Mouse (Mus musculus): ENCODE data around the gene Slc25a44. TPM values are rescaled to one million over a fixed set of nuclear protein-coding genes. Genes with fewer than 3 reads are reported as not detected.
A peak's percentile ranks its signal among the peaks of the same experiment; 100 is the strongest.
"Not testable (repeated sequence)": the region's sequence is repeated elsewhere in the genome, so short reads cannot be mapped to it uniquely, and the experiment has no call there.

Slc25a44 gene
- total RNA-seq, 1 experiment, result 13.6 TPM

DNA sequence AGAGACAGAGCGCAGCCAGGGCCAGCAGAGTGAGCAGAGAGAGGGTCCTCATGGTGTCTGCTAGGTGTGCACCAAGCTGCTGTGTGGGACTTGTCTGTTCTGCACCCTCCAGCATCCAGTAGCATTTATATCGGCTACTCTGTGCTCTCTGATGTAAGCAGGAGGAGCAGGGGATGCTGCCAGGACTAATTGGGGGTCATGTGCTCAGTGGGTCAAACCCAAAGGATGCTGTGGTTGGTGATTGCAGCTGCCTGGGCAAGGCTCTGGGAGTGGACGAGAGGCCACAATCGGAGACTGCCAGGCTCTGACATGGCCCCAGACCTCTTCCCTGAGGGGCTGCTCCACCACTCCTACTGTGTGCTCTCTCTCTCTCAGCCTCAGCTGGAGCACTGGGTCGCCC, 46.3 kb downstream of the Slc25a44 start, which contains the start of gene Bglap2:
Bglap2 (minus strand) TSS at position 101 of the 400 bp plus-strand sequence.
- H3K4me3 ChIP-seq (ENCODE audit: insufficient read depth in 1 of 2, low read depth in 1 of 2, low read length in 2 of 2, poor library complexity in 1 of 2, severe bottlenecking in 1 of 2); H3K36me3 ChIP-seq (ENCODE audit: control insufficient read depth, insufficient read depth, low read length, poor library complexity, severe bottlenecking); H3K27ac ChIP-seq (ENCODE audit: insufficient read depth, low read depth, low read length, poor library complexity, severe bottlenecking); DNase-seq (ENCODE audit: low read depth, low spot score); H3K4me1 ChIP-seq (ENCODE audit: control insufficient read depth in 2 of 2, insufficient read depth in 2 of 2, low read length in 2 of 2, poor library complexity in 1 of 2); H3K9ac ChIP-seq (ENCODE audit: insufficient read depth, low read depth, low read length, poor library complexity, severe bottlenecking); H3K9me3 ChIP-seq (ENCODE audit: control insufficient read depth, insufficient read depth, low read depth, low read length); in situ Hi-C loops (cut with MboI; ENCODE audit: low sequenced_read_pairs in 2 of 2, unreplicated experiment in 2 of 2): not testable (repeated sequence)

DNA sequence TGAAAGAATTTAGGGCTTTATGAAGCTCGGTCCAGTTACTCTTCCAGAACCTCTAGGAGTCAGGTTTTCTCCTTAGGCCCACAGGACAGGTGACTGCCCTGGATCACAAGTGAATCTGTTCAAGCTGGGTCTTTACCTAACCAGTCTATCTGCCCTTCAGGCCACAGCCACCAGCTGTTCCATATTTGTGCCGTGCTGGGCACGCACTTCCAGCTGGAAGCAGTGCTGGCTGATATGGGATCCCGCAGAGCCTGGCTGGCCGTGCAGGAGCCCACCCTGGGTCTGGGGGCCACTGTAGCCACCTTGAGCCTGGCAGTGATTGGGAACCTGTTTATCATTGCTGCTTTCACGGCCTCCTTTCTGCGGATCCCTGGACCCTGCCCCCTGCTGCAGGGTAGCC, 48.3 kb downstream of the Slc25a44 start:
- H3K4me1 ChIP-seq (ENCODE audit: control insufficient read depth in 2 of 2, insufficient read depth in 2 of 2, low read length in 2 of 2, poor library complexity in 1 of 2); H3K27ac ChIP-seq (ENCODE audit: insufficient read depth, low read depth, low read length, poor library complexity, severe bottlenecking); H3K9ac ChIP-seq (ENCODE audit: insufficient read depth, low read depth, low read length, poor library complexity, severe bottlenecking); DNase-seq (ENCODE audit: low read depth, low spot score); H3K9me3 ChIP-seq (ENCODE audit: control insufficient read depth, insufficient read depth, low read depth, low read length); H3K36me3 ChIP-seq (ENCODE audit: control insufficient read depth, insufficient read depth, low read length, poor library complexity, severe bottlenecking); H3K4me3 ChIP-seq (ENCODE audit: insufficient read depth in 1 of 2, low read depth in 1 of 2, low read length in 2 of 2, poor library complexity in 1 of 2, severe bottlenecking in 1 of 2); in situ Hi-C loops (cut with MboI; ENCODE audit: low sequenced_read_pairs in 2 of 2, unreplicated experiment in 2 of 2): not testable (repeated sequence)

DNA sequence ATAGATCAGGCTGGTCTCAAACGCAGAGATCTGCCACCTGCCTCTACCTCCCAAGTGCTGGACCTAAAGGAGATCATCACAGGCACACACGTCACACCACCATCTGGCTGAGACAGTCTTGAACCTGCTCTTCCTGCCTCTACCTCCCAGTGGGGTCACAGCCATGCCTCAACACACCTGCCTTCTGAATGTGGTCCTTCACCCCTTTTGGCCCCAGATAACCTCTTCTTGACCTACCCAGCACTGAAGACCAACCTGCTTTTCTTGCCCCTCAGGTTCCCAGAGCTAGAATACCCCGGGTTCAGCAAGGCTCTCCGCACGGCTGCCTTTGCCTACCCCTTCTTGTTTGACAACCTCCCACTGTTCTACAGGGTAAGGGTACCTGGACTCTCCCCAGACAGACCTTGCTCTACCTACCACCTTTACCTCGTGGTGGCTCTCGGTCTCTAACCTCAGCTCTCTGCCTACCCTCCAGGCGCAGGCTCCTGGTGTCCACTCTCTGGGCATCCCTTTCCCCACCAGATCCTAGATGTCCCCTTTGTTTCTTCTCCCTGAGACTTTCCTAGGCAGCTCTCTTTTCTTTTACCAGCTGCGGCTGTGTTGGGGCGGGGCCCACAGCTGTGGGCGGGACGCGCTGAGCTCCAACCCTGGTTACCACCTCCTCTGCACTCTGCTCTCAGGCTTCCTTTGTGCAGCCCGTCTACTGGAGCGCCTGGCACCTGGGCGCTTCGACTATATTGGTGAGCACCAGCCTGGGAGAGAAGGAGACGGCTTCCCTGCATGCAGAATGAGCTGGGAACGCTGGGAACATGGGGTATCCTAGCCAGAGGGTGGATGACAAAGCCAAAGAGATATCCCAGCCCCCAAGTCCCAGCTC, 49.0 kb downstream of the Slc25a44 start:
- DNase-seq (ENCODE audit: low read depth, low spot score), result peak; percentile 39
- H3K36me3 ChIP-seq (ENCODE audit: control insufficient read depth, insufficient read depth, low read length, poor library complexity, severe bottlenecking); H3K9me3 ChIP-seq (ENCODE audit: control insufficient read depth, insufficient read depth, low read depth, low read length); in situ Hi-C loops (cut with MboI; ENCODE audit: low sequenced_read_pairs in 2 of 2, unreplicated experiment in 2 of 2); H3K27ac ChIP-seq (ENCODE audit: insufficient read depth, low read depth, low read length, poor library complexity, severe bottlenecking); H3K4me1 ChIP-seq (ENCODE audit: control insufficient read depth in 2 of 2, insufficient read depth in 2 of 2, low read length in 2 of 2, poor library complexity in 1 of 2); H3K9ac ChIP-seq (ENCODE audit: insufficient read depth, low read depth, low read length, poor library complexity, severe bottlenecking): not testable (repeated sequence)
- peak overlapping the region in 1 of 2 experiments; percentile 16; a peak in 1 of 4 replicates for H3K4me3 ChIP-seq (ENCODE audit: insufficient read depth in 1 of 2, low read depth in 1 of 2, low read length in 2 of 2, poor library complexity in 1 of 2, severe bottlenecking in 1 of 2)

DNA sequence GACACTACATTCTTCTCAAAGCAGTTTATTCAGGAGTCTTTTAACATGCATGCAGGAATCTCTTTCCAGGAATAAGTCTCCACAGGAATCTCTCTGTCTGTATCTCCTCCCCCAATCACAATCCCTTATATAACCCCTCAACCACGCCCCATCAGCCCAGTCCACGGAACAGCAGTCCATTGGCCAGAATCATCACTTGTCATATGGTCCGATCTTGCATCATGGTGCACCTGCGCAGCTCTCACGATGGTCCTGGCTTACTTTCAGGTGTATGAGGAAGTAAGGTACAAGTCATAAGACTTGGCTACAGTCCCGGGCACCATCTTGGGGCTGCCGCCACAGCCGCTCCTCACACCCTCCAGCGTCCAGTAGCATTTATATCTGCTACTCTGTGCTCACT, 52.3 kb downstream of the Slc25a44 start, which contains the start of gene Bglap3:
Bglap3 (minus strand) TSS at position 101 of the 400 bp plus-strand sequence.
- DNase-seq (ENCODE audit: low read depth, low spot score); in situ Hi-C loops (cut with MboI; ENCODE audit: low sequenced_read_pairs in 2 of 2, unreplicated experiment in 2 of 2); H3K9me3 ChIP-seq (ENCODE audit: control insufficient read depth, insufficient read depth, low read depth, low read length); H3K4me1 ChIP-seq (ENCODE audit: control insufficient read depth in 2 of 2, insufficient read depth in 2 of 2, low read length in 2 of 2, poor library complexity in 1 of 2); H3K27ac ChIP-seq (ENCODE audit: insufficient read depth, low read depth, low read length, poor library complexity, severe bottlenecking); H3K9ac ChIP-seq (ENCODE audit: insufficient read depth, low read depth, low read length, poor library complexity, severe bottlenecking); H3K4me3 ChIP-seq (ENCODE audit: insufficient read depth in 1 of 2, low read depth in 1 of 2, low read length in 2 of 2, poor library complexity in 1 of 2, severe bottlenecking in 1 of 2); H3K36me3 ChIP-seq (ENCODE audit: control insufficient read depth, insufficient read depth, low read length, poor library complexity, severe bottlenecking): not testable (repeated sequence)

DNA sequence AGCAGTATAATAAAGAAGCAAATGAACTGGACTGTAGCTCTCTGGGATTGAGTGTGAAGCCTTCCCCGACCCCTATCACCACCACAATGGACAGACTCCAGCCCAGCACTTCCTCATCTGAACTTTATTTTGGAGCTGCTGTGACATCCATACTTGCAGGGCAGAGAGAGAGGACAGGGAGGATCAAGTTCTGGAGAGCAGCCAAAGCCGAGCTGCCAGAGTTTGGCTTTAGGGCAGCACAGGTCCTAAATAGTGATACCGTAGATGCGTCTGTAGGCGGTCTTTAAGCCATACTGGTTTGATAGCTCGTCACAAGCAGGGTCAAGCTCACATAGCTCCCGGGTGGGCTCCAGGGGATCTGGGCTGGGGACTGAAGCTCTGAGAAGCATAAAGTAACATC, 56.4 kb downstream of the Slc25a44 start:
- H3K27ac ChIP-seq (ENCODE audit: insufficient read depth, low read depth, low read length, poor library complexity, severe bottlenecking); in situ Hi-C loops (cut with MboI; ENCODE audit: low sequenced_read_pairs in 2 of 2, unreplicated experiment in 2 of 2); H3K9me3 ChIP-seq (ENCODE audit: control insufficient read depth, insufficient read depth, low read depth, low read length); DNase-seq (ENCODE audit: low read depth, low spot score); H3K4me3 ChIP-seq (ENCODE audit: insufficient read depth in 1 of 2, low read depth in 1 of 2, low read length in 2 of 2, poor library complexity in 1 of 2, severe bottlenecking in 1 of 2); H3K9ac ChIP-seq (ENCODE audit: insufficient read depth, low read depth, low read length, poor library complexity, severe bottlenecking); H3K36me3 ChIP-seq (ENCODE audit: control insufficient read depth, insufficient read depth, low read length, poor library complexity, severe bottlenecking): not testable (repeated sequence)
- peaks cover 0 to 16% of the 10 kb centered on the region in 2 experiments; a peak in 2 of 4 replicates for H3K4me1 ChIP-seq (ENCODE audit: control insufficient read depth in 2 of 2, insufficient read depth in 2 of 2, low read length in 2 of 2, poor library complexity in 1 of 2)

DNA sequence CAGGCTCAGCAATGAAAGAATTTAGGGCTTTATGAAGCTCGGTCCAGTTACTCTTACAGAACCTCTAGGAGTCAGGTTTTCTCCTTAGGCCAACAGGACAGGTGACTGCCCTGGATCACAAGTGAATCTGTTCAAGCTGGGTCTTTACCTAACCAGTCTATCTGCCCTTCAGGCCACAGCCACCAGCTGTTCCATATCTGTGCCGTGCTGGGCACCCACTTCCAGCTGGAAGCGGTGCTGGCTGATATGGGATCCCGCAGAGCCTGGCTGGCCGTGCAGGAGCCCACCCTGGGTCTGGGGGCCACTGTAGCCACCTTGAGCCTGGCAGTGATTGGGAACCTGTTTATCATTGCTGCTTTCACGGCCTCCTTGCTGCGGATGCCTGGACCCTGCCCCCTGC, 57.4 kb downstream of the Slc25a44 start:
- H3K27ac ChIP-seq (ENCODE audit: insufficient read depth, low read depth, low read length, poor library complexity, severe bottlenecking); H3K4me3 ChIP-seq (ENCODE audit: insufficient read depth in 1 of 2, low read depth in 1 of 2, low read length in 2 of 2, poor library complexity in 1 of 2, severe bottlenecking in 1 of 2); H3K9me3 ChIP-seq (ENCODE audit: control insufficient read depth, insufficient read depth, low read depth, low read length); DNase-seq (ENCODE audit: low read depth, low spot score); H3K9ac ChIP-seq (ENCODE audit: insufficient read depth, low read depth, low read length, poor library complexity, severe bottlenecking); H3K36me3 ChIP-seq (ENCODE audit: control insufficient read depth, insufficient read depth, low read length, poor library complexity, severe bottlenecking); in situ Hi-C loops (cut with MboI; ENCODE audit: low sequenced_read_pairs in 2 of 2, unreplicated experiment in 2 of 2): not testable (repeated sequence)
- peaks cover 0 to 16% of the 10 kb centered on the region in 2 experiments; a peak in 2 of 4 replicates for H3K4me1 ChIP-seq (ENCODE audit: control insufficient read depth in 2 of 2, insufficient read depth in 2 of 2, low read length in 2 of 2, poor library complexity in 1 of 2)

DNA sequence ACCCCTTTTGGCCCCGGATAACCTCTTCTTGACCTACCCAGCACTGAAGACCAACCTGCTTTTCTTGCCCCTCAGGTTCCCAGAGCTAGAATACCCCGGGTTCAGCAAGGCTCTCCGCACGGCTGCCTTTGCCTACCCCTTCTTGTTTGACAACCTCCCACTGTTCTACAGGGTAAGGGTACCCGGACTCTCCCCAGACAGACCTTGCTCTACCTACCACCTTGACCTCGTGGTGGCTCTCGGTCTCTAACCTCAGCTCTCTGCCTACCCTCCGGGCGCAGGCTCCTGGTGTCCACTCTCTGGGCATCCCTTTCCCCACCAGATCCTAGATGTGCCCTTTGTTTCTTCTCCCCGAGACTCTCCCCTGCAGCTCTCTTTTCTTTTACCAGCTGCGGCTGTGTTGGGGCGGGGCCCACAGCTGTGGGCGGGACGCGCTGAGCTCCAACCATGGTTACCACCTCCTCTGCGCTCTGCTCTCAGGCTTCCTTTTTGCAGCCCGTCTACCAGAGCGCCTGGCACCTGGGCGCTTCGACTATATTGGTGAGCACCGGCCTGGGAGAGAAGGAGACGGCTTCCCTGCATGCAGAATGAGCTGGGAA, 58.0 kb downstream of the Slc25a44 start:
- DNase-seq (ENCODE audit: low read depth, low spot score); H3K4me3 ChIP-seq (ENCODE audit: insufficient read depth in 1 of 2, low read depth in 1 of 2, low read length in 2 of 2, poor library complexity in 1 of 2, severe bottlenecking in 1 of 2); H3K36me3 ChIP-seq (ENCODE audit: control insufficient read depth, insufficient read depth, low read length, poor library complexity, severe bottlenecking); in situ Hi-C loops (cut with MboI; ENCODE audit: low sequenced_read_pairs in 2 of 2, unreplicated experiment in 2 of 2); H3K27ac ChIP-seq (ENCODE audit: insufficient read depth, low read depth, low read length, poor library complexity, severe bottlenecking); H3K9me3 ChIP-seq (ENCODE audit: control insufficient read depth, insufficient read depth, low read depth, low read length); H3K9ac ChIP-seq (ENCODE audit: insufficient read depth, low read depth, low read length, poor library complexity, severe bottlenecking): not testable (repeated sequence)
- peaks cover 0 to 16% of the 10 kb centered on the region in 2 experiments; a peak in 2 of 4 replicates for H3K4me1 ChIP-seq (ENCODE audit: control insufficient read depth in 2 of 2, insufficient read depth in 2 of 2, low read length in 2 of 2, poor library complexity in 1 of 2)

All from ES-E14 (cell line).